Mouse (Mus musculus) limb, embryonic 15.5 days (tissue): ENCODE data around the gene Slc6a15. TPM values are rescaled to one million over a fixed set of nuclear protein-coding genes. Genes with fewer than 3 reads are reported as not detected.

Source experiments
- ATAC-seq: fragments of 200-750 bp; cut with Nextera tagmentation; 2 replicates; pipeline ENCODE4 v1.8.0; 2017; ENCODE audit warnings: low read depth, moderate TSS enrichment; ENCODE audit not compliant: insufficient number of reproducible peaks, low FRiP score, low TSS enrichment
- H3K27ac ChIP-seq: fragments of 300-500 bp; sonication (generic); 2 replicates; pipeline ENCODE4 v1.5.1; 2015; ENCODE audit warnings: moderate library complexity, mild to moderate bottlenecking, inconsistent platforms
- H3K27me3 ChIP-seq: fragments of 300-500 bp; sonication (generic); 2 replicates; pipeline ENCODE4 v1.6.1; 2015; ENCODE audit warnings: inconsistent platforms
- H3K36me3 ChIP-seq: fragments of 300-500 bp; sonication (generic); 2 replicates; pipeline ENCODE4 v1.6.1; 2015; ENCODE audit warnings: inconsistent platforms
- H3K4me1 ChIP-seq: fragments of 300-500 bp; sonication (generic); 2 replicates; pipeline ENCODE4 v1.6.1; 2015; ENCODE audit warnings: inconsistent platforms
- H3K4me2 ChIP-seq: fragments of 300-500 bp; sonication (generic); 2 replicates; pipeline ENCODE4 v1.6.1; 2015; ENCODE audit warnings: mild to moderate bottlenecking, inconsistent platforms
- H3K4me3 ChIP-seq: fragments of 300-500 bp; sonication (generic); 2 replicates; pipeline ENCODE4 v1.5.1; 2015; ENCODE audit warnings: mild to moderate bottlenecking, inconsistent platforms
- H3K9ac ChIP-seq: fragments of 300-500 bp; sonication (generic); 2 replicates; pipeline ENCODE4 v1.6.1; 2015; ENCODE audit warnings: inconsistent platforms
- H3K9me3 ChIP-seq: fragments of 300-500 bp; sonication (generic); 2 replicates; pipeline ENCODE4 v1.6.1; 2016; ENCODE audit warnings: inconsistent platforms
- WGBS: fragments of 180-500 bp; shearing (Covaris S2); methylation state at CpG from one replicate; pipeline ENCODE4 v1.1.7; 2015; 5-methylcytosine and 5-hydroxymethylcytosine counted together
- polyA plus RNA-seq: library from polyadenylated mRNA; unstranded; fragments of >200 nt; fragmentation: Nextera tagmentation; extraction: Ambion mirVana; gene quantifications from 2 replicates; pipeline ENCODE4 v1.2.1, GENCODE M21; 2015

Slc6a15 gene
- polyA plus RNA-seq, 1 experiment from 2014 or later: 2.5 TPM

DNA sequence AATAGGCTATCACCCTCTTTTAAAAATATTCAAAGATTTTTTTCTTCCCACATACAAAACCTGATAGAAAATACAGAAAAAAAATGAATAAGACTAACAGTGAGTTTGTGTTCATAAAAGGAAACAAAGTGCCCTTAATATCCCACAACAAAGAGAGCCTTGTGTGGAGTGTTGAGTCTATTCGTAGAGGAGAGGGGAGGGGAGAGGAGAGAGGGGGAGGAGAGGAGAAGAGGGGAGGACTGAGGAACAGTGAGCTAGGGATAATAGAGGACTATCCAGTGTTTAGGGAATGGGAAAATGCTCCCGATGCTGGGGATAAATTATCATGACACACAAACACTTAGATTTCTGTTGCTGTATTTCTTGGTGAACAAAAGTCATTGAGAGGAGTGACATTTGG, 80.8 kb downstream of the Slc6a15 start:
- H3K4me2 ChIP-seq: no peak overlapping the region
- no peaks in the 10 kb centered on the region for H3K9me3 ChIP-seq
- 71% methylated on average over 2 of the region's 2 CpGs for WGBS
- no peak for ATAC-seq
- no peak overlapping the region for H3K9ac ChIP-seq
- H3K4me3 ChIP-seq: no peak overlapping the region
- H3K27ac ChIP-seq: no peak overlapping the region
- H3K4me1 ChIP-seq: no peaks in the 10 kb centered on the region
- no peaks in the 10 kb centered on the region for H3K27me3 ChIP-seq
- no peaks in the 10 kb centered on the region for H3K36me3 ChIP-seq

DNA sequence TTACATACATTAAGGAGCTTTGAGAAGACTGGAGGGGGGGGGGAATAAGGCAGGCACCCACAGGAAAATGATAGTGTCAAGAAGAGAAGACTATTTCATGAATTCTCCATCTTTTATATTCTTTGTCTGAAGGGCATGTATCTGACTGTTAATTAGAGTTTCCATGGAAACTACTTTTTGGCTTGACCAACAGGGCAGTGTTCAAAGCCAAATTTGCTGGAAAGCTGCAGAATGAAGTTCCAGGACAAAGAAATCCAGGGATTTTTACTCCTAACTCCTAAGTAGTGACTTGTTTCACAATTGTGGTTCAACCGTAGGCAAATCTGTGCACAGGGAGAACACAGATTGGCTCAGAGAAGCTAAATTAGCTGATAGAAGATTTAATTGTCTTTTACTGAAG, 90.3 kb downstream of the Slc6a15 start:
- no peaks in the 10 kb centered on the region for H3K36me3 ChIP-seq
- H3K9me3 ChIP-seq: no peaks in the 10 kb centered on the region
- no peak overlapping the region for H3K4me3 ChIP-seq
- no peaks in the 10 kb centered on the region for H3K4me1 ChIP-seq
- WGBS: 57% methylated on average over 1 of the region's 1 CpGs
- H3K9ac ChIP-seq: no peak overlapping the region
- H3K27ac ChIP-seq: no peak overlapping the region
- no peak overlapping the region for H3K4me2 ChIP-seq
- ATAC-seq: no peak
- no peaks in the 10 kb centered on the region for H3K27me3 ChIP-seq

Other genes with a start within 250 kb of the Slc6a15 start
- 0.14 and 0.18 TPM in 2 replicates for gene Lrriq1, start 131.5 kb upstream of the Slc6a15 start, polyA plus RNA-seq